Mouse (Mus musculus) C2C12 (cell line): ENCODE measurements at regions not wholly inside any gene's neighbourhood (a gene's known extent, or its start where the extent isn't known, plus 50 kb on each side); places are given as distances from the start of the nearest gene placed in this dataset.

ENCODE experiments used
- CEBPB ChIP-seq: IDR thresholded peaks from one replicate; pipeline ENCODE4 v1.6.1; 2011; ENCODE audit warnings: low read depth, mild to moderate bottlenecking, control low read depth, moderate library complexity
- CTCF ChIP-seq: IDR thresholded peaks from one replicate; pipeline ENCODE4 v1.5.1; 2011; ENCODE audit not compliant: control insufficient read depth, insufficient read depth, insufficient read length
- FOSL1 ChIP-seq: IDR thresholded peaks from one replicate; pipeline ENCODE4 v1.8.0; 2011; ENCODE audit warnings: mild to moderate bottlenecking, low read length; ENCODE audit not compliant: poor library complexity, insufficient read depth, severe bottlenecking
- MAX ChIP-seq: IDR thresholded peaks from one replicate; pipeline ENCODE4 v1.6.1; 2011; ENCODE audit warnings: mild to moderate bottlenecking, control low read depth
- MYOD1 ChIP-seq: IDR thresholded peaks from one replicate; pipeline ENCODE4 v1.6.1; 2011; ENCODE audit warnings: low read depth; ENCODE audit not compliant: control insufficient read depth, insufficient read length
- USF1 ChIP-seq: IDR thresholded peaks from one replicate; pipeline ENCODE4 v1.6.1; 2011; ENCODE audit warnings: low read depth, mild to moderate bottlenecking, control low read depth, moderate library complexity

DNA sequence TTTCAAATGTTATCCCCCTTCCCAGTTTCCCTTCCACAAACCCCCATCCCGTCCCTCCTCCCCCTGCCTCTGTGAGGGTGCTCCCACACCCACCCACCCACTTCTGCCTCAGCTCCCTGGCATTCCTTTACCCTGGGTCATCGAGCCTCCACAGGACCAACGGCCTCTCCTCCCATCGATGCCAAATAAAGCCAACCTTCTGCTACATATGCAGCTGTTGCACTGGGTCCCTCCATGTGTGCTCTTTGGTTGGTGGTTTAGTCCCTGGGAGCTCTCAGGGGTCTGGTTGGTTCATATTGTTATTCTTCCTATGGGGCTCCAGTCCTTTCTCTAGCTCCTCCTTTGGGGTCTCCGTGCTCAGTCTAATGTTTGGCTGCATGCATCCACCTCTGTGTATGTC, 704.5 kb upstream of the Gm19410 start:
- TF ChIP-seq CTCF (no peak), CEBPB (no peak), MYOD1 (no peak), MAX (no peak), USF1 (no peak), FOSL1 (no peak)
